Mouse (Mus musculus): Measurements from ENCODE around the gene Cpm. TPM values are rescaled to one million over a fixed set of nuclear protein-coding genes. Genes with fewer than 3 reads are reported as not detected.

Gene Cpm
- total and polyA plus RNA-seq, 3 experiments, result 0.04 to 0.31 (median 0.17) TPM

- Histone ChIP-seq H3K27me3 (replicated peaks) (no peaks in the 10 kb centered on the region), H3K4me1 (ENCODE audit: control insufficient read depth in 1 of 2, insufficient read depth in 2 of 2) (no peaks in the 10 kb centered on the region), H3K27ac (ENCODE audit: insufficient read depth, low read depth) (no peak overlapping the region), H3K4me3 (replicated peaks in 1 of 3; ENCODE audit: low read depth in 2 of 3, low read length in 2 of 3, poor library complexity in 1 of 3) (no peak overlapping the region), H3K9ac (ENCODE audit: insufficient read depth, low read depth) (no peak overlapping the region), H3K9me3 (replicated peaks; ENCODE audit: low read length) (no peaks in the 10 kb centered on the region), H3K79me2 (replicated peaks; ENCODE audit: control insufficient read depth, extremely low read depth, insufficient read depth, poor library complexity, severe bottlenecking) (no peaks in the 10 kb centered on the region), H3K4me2 (ENCODE audit: insufficient read depth, low read depth, poor library complexity, severe bottlenecking) (no peak overlapping the region), H3K36me3 (replicated peaks in 1 of 2; ENCODE audit: control insufficient read depth in 1 of 2, insufficient read depth in 1 of 2, low read length in 1 of 2) (no peaks in the 10 kb centered on the region)
- TF ChIP-seq GABPA (IDR thresholded peaks at IDR 0.05; ENCODE audit: insufficient replicate concordance, low read depth, low read length) (no peak), HCFC1 (IDR thresholded peaks at IDR 0.05; ENCODE audit: low read depth, low read length) (no peak), ETS1 (conservative IDR thresholded peaks at IDR 0.05; ENCODE audit: low read depth, low read length) (no peak), CHD2 (IDR thresholded peaks at IDR 0.05; ENCODE audit: low read length) (no peak), MYC (IDR thresholded peaks at IDR 0.05; ENCODE audit: low read depth, low read length) (no peak), MXI1 (IDR thresholded peaks at IDR 0.05; ENCODE audit: low read depth, low read length) (no peak), ZMIZ1 (IDR thresholded peaks at IDR 0.05; ENCODE audit: low read depth, low read length) (no peak), EP300 (IDR thresholded peaks at IDR 0.05; ENCODE audit: low read length) (no peak), UBTF (IDR thresholded peaks at IDR 0.05; ENCODE audit: low read depth, low read length) (no peak), JUN (IDR thresholded peaks at IDR 0.05; ENCODE audit: insufficient read depth, low read depth, low read length) (no peak)
- DNase-seq (ENCODE audit: extremely low read depth), result no peak
- dilution Hi-C loops (cut with MboI; ENCODE audit: extremely low pct_ligation_motif_present, extremely low pct_unique_long_range_greater_than_20kb, low sequenced_read_pairs) (no loop called here), in situ Hi-C loops (cut with MboI; ENCODE audit: low pct_ligation_motif_present, low pct_unique_long_range_greater_than_20kb, low sequenced_read_pairs) (no loop called here)
These were observed 19.6 kb upstream of the Cpm start for GRCm38 (mm10) chr10:117609810-117610090.

DNA sequence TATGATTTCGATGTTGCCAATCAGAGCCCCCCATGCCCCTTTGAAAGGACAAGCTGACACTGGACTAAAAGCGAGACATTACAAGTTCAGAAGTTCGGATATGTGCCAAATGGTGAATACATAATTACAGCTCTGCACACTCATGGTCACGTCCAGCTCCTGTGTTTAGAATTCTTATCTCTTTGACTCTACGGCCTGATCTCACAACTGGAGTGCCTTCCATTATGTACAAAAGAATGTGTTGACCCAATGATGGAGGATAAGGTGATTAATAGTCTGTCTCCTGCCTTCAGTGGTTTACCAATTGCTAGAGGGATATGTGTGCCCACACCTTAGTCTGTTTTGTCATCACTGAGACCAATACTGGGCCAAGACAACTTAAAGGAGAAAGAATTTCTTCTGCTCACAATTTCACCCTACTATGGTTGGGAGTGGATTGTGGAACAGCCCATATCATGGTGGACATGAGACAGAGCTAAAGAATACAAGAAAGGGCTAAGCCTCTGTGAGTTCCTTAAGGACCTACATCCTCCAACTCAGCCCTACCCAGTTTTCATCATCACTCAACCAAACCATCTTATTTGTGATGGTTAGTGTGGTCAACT is 19.0 kb upstream of the Cpm start:
- DNase-seq (ENCODE audit: extremely low read depth), result no peak
- dilution Hi-C loops (cut with MboI; ENCODE audit: extremely low pct_ligation_motif_present, extremely low pct_unique_long_range_greater_than_20kb, low sequenced_read_pairs), result no loop called here
- H3K4me3 ChIP-seq (replicated peaks in 1 of 3; ENCODE audit: low read depth in 2 of 3, low read length in 2 of 3, poor library complexity in 1 of 3), result no peak overlapping the region
- H3K27ac ChIP-seq (ENCODE audit: insufficient read depth, low read depth), result no peak overlapping the region
- H3K79me2 ChIP-seq (replicated peaks; ENCODE audit: control insufficient read depth, extremely low read depth, insufficient read depth, poor library complexity, severe bottlenecking), result no peaks in the 10 kb centered on the region
- in situ Hi-C loops (cut with MboI; ENCODE audit: low pct_ligation_motif_present, low pct_unique_long_range_greater_than_20kb, low sequenced_read_pairs), result no loop called here
- TF ChIP-seq GABPA (IDR thresholded peaks at IDR 0.05; ENCODE audit: insufficient replicate concordance, low read depth, low read length), result no peak
- no peak for TF ChIP-seq ETS1 (conservative IDR thresholded peaks at IDR 0.05; ENCODE audit: low read depth, low read length)
- no peak for TF ChIP-seq CTCF (conservative IDR thresholded peaks at IDR 0.05 in 1 of 2, IDR thresholded peaks at IDR 0.05 in 1 of 2; ENCODE audit: low read depth in 2 of 2, low read length in 2 of 2)
- TF ChIP-seq ZC3H11A (IDR thresholded peaks at IDR 0.05; ENCODE audit: low read depth, low read length), result no peak
- no peak for TF ChIP-seq POLR2A (IDR thresholded peaks at IDR 0.05; ENCODE audit: low read depth, low read length)
- TF ChIP-seq JUND (conservative IDR thresholded peaks at IDR 0.05; ENCODE audit: low read depth, low read length), result no peak
- TF ChIP-seq MXI1 (IDR thresholded peaks at IDR 0.05; ENCODE audit: low read depth, low read length), result no peak
- no peak for TF ChIP-seq HCFC1 (IDR thresholded peaks at IDR 0.05; ENCODE audit: low read depth, low read length)
- no peak overlapping the region for H3K4me2 ChIP-seq (ENCODE audit: insufficient read depth, low read depth, poor library complexity, severe bottlenecking)
- no peaks in the 10 kb centered on the region for H3K27me3 ChIP-seq (replicated peaks)
- H3K4me1 ChIP-seq (ENCODE audit: control insufficient read depth in 1 of 2, insufficient read depth in 2 of 2), result no peaks in the 10 kb centered on the region
- no peaks in the 10 kb centered on the region for H3K36me3 ChIP-seq (replicated peaks in 1 of 2; ENCODE audit: control insufficient read depth in 1 of 2, insufficient read depth in 1 of 2, low read length in 1 of 2)
- no peaks in the 10 kb centered on the region for H3K9me3 ChIP-seq (replicated peaks; ENCODE audit: low read length)
- no peak overlapping the region for H3K9ac ChIP-seq (ENCODE audit: insufficient read depth, low read depth)
